Mouse (Mus musculus) mature B cell (primary cell): ENCODE data around the gene Cd40lg.

Experiments
- in situ Hi-C: fragments of 300-500 bp; cut with MboI; formaldehyde crosslinking; loops from 2 replicates; pipeline ENCODE4 v1.14.3; 2019

Cd40lg gene

GRCm38 (mm10) chrX:57263515-57263914 is 51.6 kb downstream of the Cd40lg start:
- in situ Hi-C loops = no loop called here
